Mouse (Mus musculus): ENCODE measurements around the gene Gm12184.
"Not testable (repeated sequence)": the region's sequence is repeated elsewhere in the genome, so short reads cannot be mapped to it uniquely, and the experiment has no call there.

The Gm12184 gene

DNA sequence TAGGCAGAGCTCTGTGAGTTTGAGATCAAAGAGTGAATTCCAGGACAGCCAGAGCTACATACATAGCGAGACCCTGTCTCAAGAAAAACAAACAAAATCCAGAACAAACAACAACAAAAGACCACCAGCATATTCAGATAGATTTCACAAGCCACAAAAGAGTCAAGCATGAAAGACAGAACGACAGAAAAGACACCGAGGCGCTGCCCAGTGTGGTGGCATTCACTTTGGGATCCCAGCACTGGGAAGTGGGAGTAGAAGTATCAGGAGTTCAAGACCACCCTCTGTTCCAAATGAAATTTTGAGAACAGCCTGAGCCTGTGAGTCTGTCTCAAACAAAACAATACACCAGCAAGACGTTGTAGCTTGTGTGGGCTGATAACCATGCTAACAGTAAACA lies 20.4 kb upstream of the Gm12184 start:
- no peak for DNase-seq (ENCODE audit: low spot score)

DNA sequence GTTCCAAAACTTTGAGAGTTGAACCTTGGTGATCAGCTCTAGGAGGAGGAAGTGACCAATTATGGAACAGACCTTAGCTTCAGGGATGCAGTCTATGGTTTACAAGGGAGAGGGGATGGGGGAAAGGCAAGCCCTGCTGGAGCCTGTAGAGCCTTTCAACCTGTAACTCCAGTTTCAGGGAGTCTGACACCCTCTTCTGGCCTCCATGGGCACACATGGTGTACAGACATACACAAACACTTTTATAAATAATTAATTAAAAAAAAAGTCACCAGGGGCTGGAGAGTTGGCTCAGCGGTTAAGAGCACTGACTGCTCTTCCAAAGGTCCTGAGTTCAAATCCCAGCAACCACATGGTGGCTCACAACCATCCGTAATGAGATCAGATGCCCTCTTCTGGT lies 19.9 kb upstream of the Gm12184 start:
- DNase-seq (ENCODE audit: low spot score): not testable (repeated sequence)

DNA sequence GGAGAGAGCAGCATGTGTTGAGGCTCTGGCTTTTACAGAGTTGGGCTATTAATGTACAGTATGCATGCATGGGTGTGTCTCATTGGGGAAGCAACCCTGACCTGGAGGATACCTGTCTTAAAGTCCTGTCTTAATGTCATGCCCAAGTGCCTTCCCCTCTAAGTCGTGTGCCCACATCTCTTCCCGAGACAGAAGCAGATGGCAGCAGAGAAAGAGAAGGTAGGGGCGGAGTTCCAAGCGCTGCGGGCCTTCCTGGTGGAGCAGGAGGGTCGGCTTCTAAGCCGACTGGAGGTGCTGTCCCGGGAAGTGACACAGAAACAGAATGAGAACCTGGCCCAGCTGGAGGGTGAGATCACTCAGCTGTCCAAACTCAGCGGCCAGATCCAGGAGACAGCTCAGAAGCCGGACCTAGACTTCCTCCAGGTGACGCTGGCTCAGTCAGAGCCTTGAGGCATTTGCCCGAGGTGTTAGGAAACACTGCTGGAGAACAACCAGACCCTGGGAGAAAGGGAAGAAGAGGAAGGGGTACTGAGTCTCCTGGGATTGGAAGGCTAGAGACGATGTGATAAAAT lies 18.9 kb upstream of the Gm12184 start:
- no peak for DNase-seq (ENCODE audit: low spot score)

- no peak for DNase-seq (ENCODE audit: low spot score)
Observed at GRCm38 (mm10) chr11:48844309-48844708, 17.9 kb upstream of the Gm12184 start.

GRCm38 (mm10) chr11:48843202-48843601 lies 16.7 kb upstream of the Gm12184 start:
- no peak for DNase-seq (ENCODE audit: low spot score)

DNA sequence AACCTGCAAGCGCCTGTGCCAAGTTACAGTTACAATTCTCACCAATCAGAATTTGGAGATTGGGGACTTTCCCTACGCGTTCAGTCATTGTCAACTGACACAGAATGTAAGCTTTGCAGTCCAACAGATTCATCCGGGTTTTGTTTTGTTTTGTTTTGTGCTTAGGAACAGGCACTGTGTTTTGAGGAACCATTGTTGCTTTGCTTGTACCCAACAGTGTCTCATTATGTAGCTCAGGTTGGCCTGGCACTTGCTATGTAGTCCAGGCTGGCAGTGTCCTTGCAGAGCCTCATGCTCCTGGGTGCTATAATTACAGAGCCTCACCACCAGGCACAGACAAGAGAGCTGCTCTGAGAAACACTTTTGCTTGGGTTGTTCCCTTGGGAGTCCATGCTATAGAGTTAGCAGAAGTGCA lies 15.9 kb upstream of the Gm12184 start:
- no peak for DNase-seq (ENCODE audit: low spot score)

DNA sequence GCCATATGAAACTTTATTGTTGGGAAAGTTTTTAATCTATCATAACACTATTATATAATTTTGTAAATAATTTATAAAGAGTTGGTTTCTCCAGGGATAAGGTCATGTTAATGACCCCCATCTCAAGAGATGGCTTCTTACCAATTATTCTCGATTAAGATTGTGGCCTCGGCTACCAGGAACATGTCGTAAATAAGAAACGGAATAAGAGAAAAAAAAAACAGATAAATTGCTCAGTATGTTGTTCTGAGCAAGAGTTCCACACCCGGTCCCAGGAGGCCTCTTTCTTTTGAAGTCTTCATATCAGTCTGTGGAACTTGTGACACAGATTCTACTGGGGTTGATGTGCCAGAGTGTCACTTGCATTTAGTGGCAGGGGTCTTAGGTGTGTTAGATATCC lies 14.8 kb upstream of the Gm12184 start:
- no peak for DNase-seq (ENCODE audit: low spot score)

DNA sequence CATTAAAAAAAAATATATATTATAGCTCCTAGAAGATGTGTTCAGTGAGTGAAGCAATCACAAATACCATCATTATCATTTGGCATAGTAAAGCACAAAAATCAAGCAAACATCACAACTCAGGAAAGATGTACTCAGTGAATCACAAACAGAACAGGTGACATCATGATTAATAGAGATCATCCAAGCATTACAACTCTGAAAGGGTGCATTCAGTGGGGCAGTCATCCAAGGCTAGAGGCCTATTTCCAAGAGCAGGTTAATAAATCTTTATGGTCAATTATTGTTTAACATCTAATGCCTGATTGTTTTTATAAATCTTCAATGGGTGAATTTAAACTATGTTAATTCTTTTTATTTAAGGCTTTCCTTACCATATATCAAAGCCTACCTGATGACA lies 14.3 kb upstream of the Gm12184 start:
- DNase-seq (ENCODE audit: low spot score): no peak

GRCm38 (mm10) chr11:48838879-48839680 lies 12.6 kb upstream of the Gm12184 start:
- DNase-seq (ENCODE audit: low spot score): no peak

DNA sequence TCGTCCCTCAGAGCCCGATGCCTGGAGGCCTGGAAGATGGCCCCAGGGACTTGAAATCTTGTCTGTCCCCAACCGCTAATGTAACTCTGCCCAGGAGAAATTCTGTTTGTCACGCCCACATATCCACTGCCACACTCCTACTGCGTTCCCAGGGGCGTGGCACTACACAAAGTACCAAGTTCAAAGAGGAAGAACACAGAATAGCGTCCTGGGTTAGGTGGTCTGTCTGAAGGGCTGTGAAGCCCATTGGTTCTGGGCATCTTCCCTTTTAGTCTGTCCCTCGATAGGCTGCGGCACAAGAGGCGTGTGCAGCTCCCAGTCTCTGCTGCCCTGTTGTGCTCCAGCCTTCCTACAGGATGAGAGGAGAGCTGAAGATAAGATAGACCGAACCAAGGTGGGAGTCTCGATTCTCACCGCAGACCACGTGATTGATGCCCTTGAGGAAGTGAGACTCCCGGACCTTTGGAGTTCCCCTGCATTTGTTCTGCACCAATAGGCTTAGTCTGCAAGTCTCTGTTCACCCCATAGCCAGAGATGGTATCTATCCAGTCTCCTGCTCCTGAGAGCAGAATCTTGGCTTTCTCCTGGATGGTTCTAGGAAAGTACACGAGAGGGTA lies 11.8 kb upstream of the Gm12184 start:
- peak; percentile 59 for DNase-seq (ENCODE audit: low spot score)

DNA sequence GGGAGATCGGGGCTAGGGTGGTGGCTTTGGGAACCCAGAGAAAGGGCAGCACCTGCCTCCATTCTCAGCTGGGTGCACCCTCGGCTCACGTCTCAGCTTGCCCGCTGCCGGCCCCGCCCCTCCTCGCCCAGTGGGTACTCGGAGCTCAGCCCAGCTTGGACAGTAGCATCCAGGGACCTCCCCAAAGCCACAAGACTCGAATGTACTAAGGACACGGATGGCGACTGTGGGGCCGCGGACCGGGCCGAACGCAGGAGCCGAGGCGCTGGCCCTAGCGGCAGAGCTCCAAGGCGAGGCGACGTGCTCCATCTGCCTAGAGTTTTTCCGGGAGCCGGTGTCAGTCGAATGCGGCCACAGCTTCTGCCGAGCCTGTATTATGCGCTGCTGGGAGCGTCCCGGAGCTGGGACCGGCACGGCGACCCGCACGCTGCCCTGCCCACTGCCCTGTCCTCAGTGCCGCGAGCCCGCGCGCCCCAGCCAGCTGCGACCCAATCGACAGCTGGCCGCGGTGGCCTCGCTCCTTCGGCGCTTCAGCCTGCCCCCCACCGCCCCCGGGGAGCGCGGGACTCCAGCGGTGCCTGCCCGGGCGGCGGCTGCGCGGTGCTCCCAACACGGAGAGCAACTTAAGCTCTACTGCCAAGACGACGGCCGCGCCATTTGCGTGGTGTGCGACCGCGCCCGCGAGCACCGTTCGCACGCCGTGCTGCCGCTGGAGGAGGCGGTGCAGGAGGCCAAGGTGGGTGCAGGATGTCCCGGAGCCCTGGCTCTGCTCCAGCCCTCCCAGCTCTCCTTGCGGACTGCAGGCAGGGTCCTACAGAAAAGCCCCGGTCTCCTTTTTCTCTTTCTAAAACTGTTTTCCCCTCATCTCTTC lies 11.1 kb upstream of the Gm12184 start:
- peak; percentile 84 for DNase-seq (ENCODE audit: low spot score)

DNA sequence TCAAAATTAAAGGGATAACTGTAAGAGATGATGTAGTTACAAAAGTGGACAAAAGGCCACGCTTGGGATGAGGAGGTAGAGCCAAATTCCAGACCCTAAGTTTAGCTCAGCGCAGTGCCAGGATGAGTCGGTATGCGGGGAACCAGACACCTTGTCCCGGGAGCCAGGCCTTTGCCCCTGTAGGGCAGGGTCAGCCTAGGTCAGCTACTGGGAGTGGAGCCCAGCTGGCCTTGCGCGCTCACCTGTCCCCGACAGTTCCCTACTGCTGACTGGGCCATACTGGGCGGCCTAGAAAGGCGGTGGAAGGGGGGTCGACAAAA lies 10.5 kb upstream of the Gm12184 start:
- no peak for DNase-seq (ENCODE audit: low spot score)

- no peak for DNase-seq (ENCODE audit: low spot score)
Observed at GRCm38 (mm10) chr11:48835923-48836322, 9.5 kb upstream of the Gm12184 start.

DNA sequence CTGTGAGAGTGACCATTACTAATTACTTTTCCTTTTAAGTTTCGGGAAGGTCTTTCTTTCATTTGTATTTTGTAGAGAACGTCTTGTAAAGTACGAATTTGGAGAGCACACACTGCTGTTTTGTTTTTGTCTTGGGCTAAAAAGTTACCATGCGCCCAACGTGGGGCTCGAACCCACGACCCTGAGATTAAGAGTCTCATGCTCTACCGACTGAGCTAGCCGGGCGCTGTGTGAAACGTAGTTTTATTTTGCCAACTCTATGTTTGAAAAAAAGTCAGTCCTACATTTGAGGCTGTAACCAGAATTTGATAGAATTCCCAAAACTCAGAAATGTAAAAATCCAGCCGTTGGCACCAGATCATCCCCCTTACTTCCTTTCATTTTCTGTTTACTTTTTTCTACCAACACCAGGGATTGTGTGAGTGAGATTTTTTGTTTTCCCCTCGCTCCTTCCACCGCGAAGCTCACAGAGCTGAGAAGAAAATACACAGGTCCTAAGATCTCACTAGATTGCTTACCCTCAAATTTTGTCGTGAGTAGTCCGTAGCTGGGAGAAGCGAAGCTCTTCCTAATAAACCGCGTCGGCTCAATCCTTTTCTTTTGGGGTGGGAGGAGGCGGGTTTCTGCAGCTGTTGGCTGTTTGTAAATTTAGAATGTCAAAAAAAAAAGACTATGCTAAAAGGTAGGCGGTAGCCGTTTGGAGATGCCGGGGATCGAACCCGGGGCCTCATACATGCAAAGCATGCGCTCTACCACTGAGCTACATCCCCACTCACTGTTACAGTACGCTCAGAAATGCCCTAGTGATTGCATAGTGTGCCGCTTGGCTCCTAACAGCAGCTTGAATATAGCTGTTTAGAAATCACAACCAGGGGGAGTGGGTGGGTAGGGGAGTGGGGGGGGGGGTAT lies 7.5 kb upstream of the Gm12184 start:
- DNase-seq (ENCODE audit: low spot score): peak; percentile 91

- DNase-seq (ENCODE audit: low spot score): no peak
Observed at GRCm38 (mm10) chr11:48833078-48833730, 6.7 kb upstream of the Gm12184 start.

GRCm38 (mm10) chr11:48831273-48831672 lies 4.8 kb upstream of the Gm12184 start:
- no peak for DNase-seq (ENCODE audit: low spot score)

DNA sequence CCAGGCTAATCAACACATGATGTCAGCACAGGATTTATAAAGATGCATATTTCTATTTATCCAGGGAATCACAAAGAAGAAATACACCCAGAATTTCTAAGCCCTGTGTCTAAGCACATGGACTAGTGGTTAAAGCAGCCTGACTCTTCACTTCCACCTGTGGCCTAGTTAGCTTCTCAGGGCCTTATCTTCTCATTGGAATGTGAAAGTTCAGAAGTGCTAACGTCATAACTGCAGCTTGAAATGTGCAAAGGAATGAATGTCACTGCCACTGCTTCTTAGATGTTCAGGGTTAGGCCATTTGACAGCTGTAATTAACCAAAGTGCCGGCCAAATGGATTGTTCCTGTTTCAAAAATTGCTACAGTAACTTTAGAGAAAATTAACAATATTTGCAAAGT lies 3.8 kb upstream of the Gm12184 start:
- DNase-seq (ENCODE audit: low spot score): no peak

GRCm38 (mm10) chr11:48827926-48828325 lies 1.5 kb upstream of the Gm12184 start:
- DNase-seq (ENCODE audit: low spot score): no peak

- no peak for DNase-seq (ENCODE audit: low spot score)
Observed at GRCm38 (mm10) chr11:48826752-48827096, 269 bp upstream of the Gm12184 start.

- no peak for DNase-seq (ENCODE audit: low spot score)
Observed at GRCm38 (mm10) chr11:48824311-48824830, 2.1 kb downstream of the Gm12184 start.

GRCm38 (mm10) chr11:48823536-48823972 lies 2.9 kb downstream of the Gm12184 start:
- peak; percentile 62 for DNase-seq (ENCODE audit: low spot score)

Data from testis, postnatal 10 days (tissue).